Mouse (Mus musculus): ENCODE results near the gene Vps51. TPM values are rescaled to one million over a fixed set of nuclear protein-coding genes. Genes with fewer than 3 reads are reported as not detected.
"Not testable (repeated sequence)": the region's sequence is repeated elsewhere in the genome, so short reads cannot be mapped to it uniquely, and the experiment has no call there.

Vps51 gene
- polyA plus RNA-seq, 1 experiment: 55.2 TPM

GRCm38 (mm10) chr19:6047154-6047898, 29.7 kb downstream of the Vps51 start:
- peaks cover 41% of the 10 kb centered on the region for H3K36me3 ChIP-seq (ENCODE audit: control insufficient read depth, insufficient read depth)

GRCm38 (mm10) chr19:6046294-6047153, 30.5 kb downstream of the Vps51 start, which contains the start of gene Syvn1:
Syvn1 (plus strand) TSS chr19:6046576.
- Histone ChIP-seq H3K36me3 (ENCODE audit: control insufficient read depth, insufficient read depth) (peaks cover 33% of the 10 kb centered on the region), H3K4me3 (ENCODE audit: insufficient read depth, poor library complexity, severe bottlenecking) (peak within 1 kb of the TSS; percentile 87), H3K79me3 (ENCODE audit: low read depth) (peaks cover 14% of the 10 kb centered on the region), H3K79me2 (ENCODE audit: control insufficient read depth, insufficient read depth) (peaks cover 20% of the 10 kb centered on the region), H3K27me3 (ENCODE audit: control insufficient read depth, insufficient read depth, insufficient read length) (no peaks in the 10 kb centered on the region), H3ac (ENCODE audit: control insufficient read depth, insufficient read length, low read depth) (peak within 1 kb of the TSS; percentile 96)
- TF ChIP-seq USF1 (IDR thresholded peaks at IDR 0.05; ENCODE audit: low read depth) (no peak), CTCF (IDR thresholded peaks at IDR 0.05; ENCODE audit: control insufficient read depth, insufficient read depth, insufficient read length) (no peak), MYOG (IDR thresholded peaks at IDR 0.05; ENCODE audit: control insufficient read depth, extremely low read depth, insufficient read length) (no peak), FOSL1 (IDR thresholded peaks at IDR 0.05; ENCODE audit: insufficient read depth, low read length, poor library complexity, severe bottlenecking) (no peak), MYOD1 (IDR thresholded peaks at IDR 0.05; ENCODE audit: control insufficient read depth, insufficient read length, low read depth) (no peak), CEBPB (IDR thresholded peaks at IDR 0.05; ENCODE audit: low read depth) (no peak), MAX (IDR thresholded peaks at IDR 0.05) (no peak)

More at GRCm38 (mm10) chr19:6047154-6047898, 29.7 kb downstream of the Vps51 start:
- Histone ChIP-seq H3ac (ENCODE audit: control insufficient read depth, insufficient read length, low read depth) (peak overlapping the region; percentile 96), H3K4me3 (ENCODE audit: insufficient read depth, poor library complexity, severe bottlenecking) (peak overlapping the region; percentile 87), H3K27me3 (ENCODE audit: control insufficient read depth, insufficient read depth, insufficient read length) (no peaks in the 10 kb centered on the region), H3K79me3 (ENCODE audit: low read depth) (peaks cover 14% of the 10 kb centered on the region), H3K79me2 (ENCODE audit: control insufficient read depth, insufficient read depth) (peaks cover 20% of the 10 kb centered on the region)
- no peak for TF ChIP-seq CTCF (IDR thresholded peaks at IDR 0.05; ENCODE audit: control insufficient read depth, insufficient read depth, insufficient read length)
- TF ChIP-seq CEBPB (IDR thresholded peaks at IDR 0.05; ENCODE audit: low read depth): no peak
- no peak for TF ChIP-seq USF1 (IDR thresholded peaks at IDR 0.05; ENCODE audit: low read depth)
- TF ChIP-seq MYOD1 (IDR thresholded peaks at IDR 0.05; ENCODE audit: control insufficient read depth, insufficient read length, low read depth): no peak
- no peak for TF ChIP-seq MYOG (IDR thresholded peaks at IDR 0.05; ENCODE audit: control insufficient read depth, extremely low read depth, insufficient read length)
- no peak for TF ChIP-seq MAX (IDR thresholded peaks at IDR 0.05)
- TF ChIP-seq FOSL1 (IDR thresholded peaks at IDR 0.05; ENCODE audit: insufficient read depth, low read length, poor library complexity, severe bottlenecking): no peak

GRCm38 (mm10) chr19:6045366-6046293, 31.4 kb downstream of the Vps51 start:
- TF ChIP-seq CTCF (IDR thresholded peaks at IDR 0.05; ENCODE audit: control insufficient read depth, insufficient read depth, insufficient read length): no peak
- TF ChIP-seq CEBPB (IDR thresholded peaks at IDR 0.05; ENCODE audit: low read depth): no peak
- TF ChIP-seq MYOD1 (IDR thresholded peaks at IDR 0.05; ENCODE audit: control insufficient read depth, insufficient read length, low read depth): no peak
- no peak for TF ChIP-seq USF1 (IDR thresholded peaks at IDR 0.05; ENCODE audit: low read depth)
- no peak for TF ChIP-seq MAX (IDR thresholded peaks at IDR 0.05)
- no peak for TF ChIP-seq FOSL1 (IDR thresholded peaks at IDR 0.05; ENCODE audit: insufficient read depth, low read length, poor library complexity, severe bottlenecking)
- no peak for TF ChIP-seq MYOG (IDR thresholded peaks at IDR 0.05; ENCODE audit: control insufficient read depth, extremely low read depth, insufficient read length)
- H3K27me3 ChIP-seq (ENCODE audit: control insufficient read depth, insufficient read depth, insufficient read length): no peaks in the 10 kb centered on the region
- H3K36me3 ChIP-seq (ENCODE audit: control insufficient read depth, insufficient read depth): peaks cover 25% of the 10 kb centered on the region
- H3K79me2 ChIP-seq (ENCODE audit: control insufficient read depth, insufficient read depth): peaks cover 20% of the 10 kb centered on the region
- peak overlapping the region; percentile 87 for H3K4me3 ChIP-seq (ENCODE audit: insufficient read depth, poor library complexity, severe bottlenecking)
- H3ac ChIP-seq (ENCODE audit: control insufficient read depth, insufficient read length, low read depth): peak overlapping the region; percentile 58
- peaks cover 14% of the 10 kb centered on the region for H3K79me3 ChIP-seq (ENCODE audit: low read depth)

GRCm38 (mm10) chr19:6044102-6044501, 32.9 kb downstream of the Vps51 start:
- H3K79me2 ChIP-seq (ENCODE audit: control insufficient read depth, insufficient read depth): peaks cover 20% of the 10 kb centered on the region
- H3ac ChIP-seq (ENCODE audit: control insufficient read depth, insufficient read length, low read depth); H3K27me3 ChIP-seq (ENCODE audit: control insufficient read depth, insufficient read depth, insufficient read length); H3K36me3 ChIP-seq (ENCODE audit: control insufficient read depth, insufficient read depth); H3K4me3 ChIP-seq (ENCODE audit: insufficient read depth, poor library complexity, severe bottlenecking): not testable (repeated sequence)
- peaks cover 12% of the 10 kb centered on the region for H3K79me3 ChIP-seq (ENCODE audit: low read depth)

- H3K27me3 ChIP-seq (ENCODE audit: control insufficient read depth, insufficient read depth, insufficient read length): no peaks in the 10 kb centered on the region
- H3K36me3 ChIP-seq (ENCODE audit: control insufficient read depth, insufficient read depth): no peaks in the 10 kb centered on the region
- H3K79me2 ChIP-seq (ENCODE audit: control insufficient read depth, insufficient read depth): peaks cover 4% of the 10 kb centered on the region
- TF ChIP-seq CTCF (IDR thresholded peaks at IDR 0.05; ENCODE audit: control insufficient read depth, insufficient read depth, insufficient read length): no peak
- TF ChIP-seq MYOG (IDR thresholded peaks at IDR 0.05; ENCODE audit: control insufficient read depth, extremely low read depth, insufficient read length): no peak
- no peak for TF ChIP-seq CEBPB (IDR thresholded peaks at IDR 0.05; ENCODE audit: low read depth)
- TF ChIP-seq FOSL1 (IDR thresholded peaks at IDR 0.05; ENCODE audit: insufficient read depth, low read length, poor library complexity, severe bottlenecking): no peak
- no peak for TF ChIP-seq USF1 (IDR thresholded peaks at IDR 0.05; ENCODE audit: low read depth)
- no peak for TF ChIP-seq MYOD1 (IDR thresholded peaks at IDR 0.05; ENCODE audit: control insufficient read depth, insufficient read length, low read depth)
- no peak for TF ChIP-seq MAX (IDR thresholded peaks at IDR 0.05)
- H3K79me3 ChIP-seq (ENCODE audit: low read depth): peaks cover under 1% of the 10 kb centered on the region
- H3K4me3 ChIP-seq (ENCODE audit: insufficient read depth, poor library complexity, severe bottlenecking): no peak overlapping the region
- no peak overlapping the region for H3ac ChIP-seq (ENCODE audit: control insufficient read depth, insufficient read length, low read depth)
These were observed 34.7 kb downstream of the Vps51 start for GRCm38 (mm10) chr19:6042293-6042692.

All from C2C12 (cell line).